Mouse (Mus musculus) neutrophil, adult 65 days (primary cell): ENCODE results near the gene Olfr364-ps1. TPM values are rescaled to one million over a fixed set of nuclear protein-coding genes. Genes with fewer than 3 reads are reported as not detected.

Source experiments
- total RNA-seq: library from RNA; stranded (reverse); gene quantifications from 2 replicates; pipeline ENCODE4 v1.2.4, GENCODE M21; 2023

The Olfr364-ps1 gene
- total RNA-seq, result not detected in 2 replicates

DNA sequence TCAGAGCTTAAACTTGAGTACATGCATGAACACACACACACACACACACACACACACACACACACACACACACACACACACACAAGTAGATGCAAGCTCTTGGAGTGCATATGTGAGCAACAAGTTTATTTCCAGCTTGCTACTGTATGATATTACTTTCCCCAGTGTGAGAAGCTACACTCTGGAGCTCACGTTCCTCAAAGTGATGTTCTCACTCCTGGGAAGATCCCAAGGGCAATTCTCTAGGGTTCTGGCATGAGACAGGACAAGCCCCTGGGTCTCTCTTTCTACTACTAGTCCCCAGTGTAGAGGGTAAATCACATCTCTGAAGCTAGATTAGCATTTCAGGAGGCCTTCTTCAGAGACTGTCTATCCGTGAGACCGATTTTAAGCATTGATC, at the start of gene Olfr364-ps1:
Gene Olfr364-ps1, plus strand, starts transcription at position 301 of the 400 bp plus-strand sequence.

DNA sequence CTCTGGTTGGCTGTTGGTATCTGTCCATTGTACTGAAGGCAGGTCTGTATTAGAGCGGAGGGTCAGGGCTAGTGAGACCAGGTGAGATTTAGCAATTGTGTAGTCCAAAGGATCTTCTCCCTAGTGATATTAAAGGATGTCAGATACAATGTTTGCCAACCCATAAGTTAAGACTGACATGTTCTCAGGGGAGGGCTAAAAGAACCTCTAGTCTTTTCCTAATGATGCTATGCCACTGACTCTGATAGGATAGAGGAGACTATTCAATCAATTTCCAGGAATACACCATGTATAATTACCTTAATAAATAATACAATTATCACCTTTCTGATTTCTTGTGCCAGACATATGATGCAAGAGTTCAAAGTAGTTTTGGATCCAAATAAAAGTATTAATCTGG, 21.3 kb upstream of the Olfr364-ps1 start, which contains the start of gene Olfr362:
Gene Olfr362, minus strand, starts transcription at position 101 of the 400 bp plus-strand sequence.

DNA sequence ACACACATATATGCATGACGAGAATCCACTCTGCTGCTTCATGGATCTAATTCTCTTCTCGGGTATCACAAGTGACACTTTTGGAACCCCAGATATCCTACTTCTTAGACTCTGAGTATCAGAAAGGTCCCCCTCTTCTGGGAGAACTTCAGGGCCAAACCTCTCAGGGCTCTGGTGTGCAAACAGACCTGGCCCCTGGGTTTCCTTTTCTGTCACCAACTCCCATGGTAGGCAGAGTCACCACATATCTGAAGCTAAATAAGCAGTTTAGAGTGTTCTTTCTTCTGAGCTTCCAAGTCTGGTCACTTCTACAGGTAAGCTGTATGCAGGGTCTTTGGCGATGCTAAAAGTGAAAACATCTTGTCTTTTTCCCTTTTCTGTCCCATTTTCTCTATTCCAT, 48.8 kb downstream of the Olfr364-ps1 start, which contains the start of gene Olfr365:
Gene Olfr365, plus strand, starts transcription at position 301 of the 400 bp plus-strand sequence.

Other genes starting within 250 kb of the Olfr364-ps1 start
- not detected in 2 replicates for gene Olfr353, start 246.4 kb upstream of the Olfr364-ps1 start, total RNA-seq
- gene Olfr354, start 233.6 kb upstream of the Olfr364-ps1 start, total RNA-seq, result not detected in 2 replicates
- not detected in 2 replicates for gene Olfr355, start 210.4 kb upstream of the Olfr364-ps1 start, total RNA-seq
- not detected in 2 replicates for gene Olfr356, start 202.2 kb upstream of the Olfr364-ps1 start, total RNA-seq
- gene Olfr357, start 145.5 kb upstream of the Olfr364-ps1 start, total RNA-seq, result not detected in 2 replicates
- not detected in 2 replicates for gene Olfr358, start 130.0 kb upstream of the Olfr364-ps1 start, total RNA-seq
- gene Olfr360, start 73.6 kb upstream of the Olfr364-ps1 start, total RNA-seq, result not detected in 2 replicates
- gene Olfr361, start 50.0 kb upstream of the Olfr364-ps1 start, total RNA-seq, result not detected in 2 replicates
- gene Olfr362, start 21.4 kb upstream of the Olfr364-ps1 start, total RNA-seq, result not detected in 2 replicates
- gene Olfr365, start 48.9 kb downstream of the Olfr364-ps1 start, total RNA-seq, result 0.07 TPM in 1 of 2 replicates, not detected in the other
- gene Olfr366, start 72.3 kb downstream of the Olfr364-ps1 start, total RNA-seq, result not detected in 2 replicates
- not detected in 2 replicates for gene Olfr368, start 187.2 kb downstream of the Olfr364-ps1 start, total RNA-seq
- gene Pdcl, start 220.0 kb downstream of the Olfr364-ps1 start, total RNA-seq, result 34.7 and 39.5 TPM in 2 replicates